Mouse (Mus musculus): ENCODE data around the gene Maml2. TPM values are rescaled to one million over a fixed set of nuclear protein-coding genes. Genes with fewer than 3 reads are reported as not detected.

The Maml2 gene
- total RNA-seq, 2 experiments from 2014 or later = 26.1 to 34.6 TPM

GRCm38 (mm10) chr9:13300041-13300441 lies 2.3 kb downstream of the Maml2 start:
- Histone ChIP-seq H3K4me3 (peak overlapping the region; percentile 78), H3K27ac (peak overlapping the region; percentile 86)
- no peak for DNase-seq (ENCODE audit: low spot score in 2 of 2)
- no peak for TF ChIP-seq CTCF (conservative IDR thresholded peaks at IDR 0.05)

DNA sequence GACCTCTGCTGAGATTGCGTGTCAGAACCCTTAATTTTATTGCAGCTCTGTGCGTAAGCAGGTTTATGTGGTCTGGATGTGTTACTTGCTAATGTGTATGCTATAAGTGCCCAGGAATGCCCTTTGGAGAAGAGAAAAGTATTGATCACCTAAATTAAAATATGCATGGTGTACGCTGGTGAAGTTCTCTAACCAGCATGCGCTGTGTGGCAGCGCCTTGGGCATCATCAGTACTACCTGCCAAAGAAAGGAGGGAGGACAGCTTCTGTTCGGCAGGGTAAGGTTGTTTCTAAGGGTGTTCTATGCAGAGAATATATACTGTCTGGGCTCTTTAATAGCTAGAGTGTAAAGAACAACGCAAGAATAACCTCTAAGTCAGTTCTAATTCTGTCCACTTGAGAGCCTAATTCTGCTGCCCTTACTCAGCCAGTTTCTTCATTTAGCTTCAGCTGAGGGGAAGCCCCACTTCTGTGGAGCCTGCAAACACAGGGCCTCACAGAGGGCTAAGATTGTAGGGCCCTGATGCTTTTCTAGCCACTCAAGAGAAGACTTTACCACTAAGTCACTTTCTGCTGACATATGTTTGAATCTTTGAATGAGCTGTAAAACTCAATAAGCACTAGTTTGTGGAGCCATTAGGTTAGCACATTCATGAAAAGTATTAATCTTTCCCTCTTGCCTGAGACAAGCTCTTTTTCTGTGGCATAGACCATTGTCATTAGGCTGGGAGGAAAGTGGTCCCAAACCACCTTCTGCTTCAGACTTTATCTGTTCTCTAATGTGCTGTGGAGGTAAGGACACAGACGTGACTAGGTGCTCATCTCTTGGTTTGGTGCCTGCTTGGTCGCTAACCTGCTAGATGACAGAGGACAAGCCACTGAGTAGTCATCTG lies 3.4 kb downstream of the Maml2 start:
- 0 out of 2 replicates have a peak, but pooled peaks have one; percentile 26 for TF ChIP-seq CTCF (conservative IDR thresholded peaks at IDR 0.05)
- H3K27ac ChIP-seq = peak overlapping the region; percentile 86
- peak overlapping the region; percentile 78 for H3K4me3 ChIP-seq
- DNase-seq (ENCODE audit: low spot score in 2 of 2) = no peak

DNA sequence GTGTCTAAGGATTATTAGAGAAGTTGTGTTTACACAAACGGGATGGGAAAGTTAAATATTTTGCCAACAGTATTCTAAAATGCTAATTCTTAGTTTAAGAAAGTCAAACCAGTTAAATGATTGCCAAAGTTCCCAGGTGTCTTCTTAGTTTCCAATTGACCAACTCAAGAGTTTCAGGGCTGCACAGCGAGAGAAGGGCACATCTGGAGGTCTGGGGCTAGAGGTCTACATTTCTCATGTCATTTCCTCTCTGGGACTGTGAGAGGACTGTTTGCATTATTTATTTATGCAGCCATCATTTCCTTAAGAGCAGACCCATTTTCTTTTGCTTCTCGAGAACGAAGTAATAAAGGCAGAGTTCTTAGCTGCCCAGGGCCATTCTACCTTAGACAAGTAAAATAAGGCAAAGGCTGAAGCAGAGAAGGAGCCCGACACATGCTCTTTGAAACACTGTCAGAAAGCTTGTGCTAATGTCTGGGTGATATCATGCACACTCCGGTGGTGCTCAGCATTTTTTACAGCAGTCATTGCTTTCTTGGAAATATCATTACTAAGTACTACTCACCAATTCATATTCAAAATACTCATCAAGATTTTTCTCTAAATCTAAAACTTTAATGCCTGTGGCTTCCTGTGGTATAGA lies 4.5 kb downstream of the Maml2 start:
- TF ChIP-seq CTCF (conservative IDR thresholded peaks at IDR 0.05) = no peak
- no peak for DNase-seq (ENCODE audit: low spot score in 2 of 2)
- Histone ChIP-seq H3K4me3 (peak overlapping the region; percentile 78), H3K27ac (peak overlapping the region; percentile 86)

DNA sequence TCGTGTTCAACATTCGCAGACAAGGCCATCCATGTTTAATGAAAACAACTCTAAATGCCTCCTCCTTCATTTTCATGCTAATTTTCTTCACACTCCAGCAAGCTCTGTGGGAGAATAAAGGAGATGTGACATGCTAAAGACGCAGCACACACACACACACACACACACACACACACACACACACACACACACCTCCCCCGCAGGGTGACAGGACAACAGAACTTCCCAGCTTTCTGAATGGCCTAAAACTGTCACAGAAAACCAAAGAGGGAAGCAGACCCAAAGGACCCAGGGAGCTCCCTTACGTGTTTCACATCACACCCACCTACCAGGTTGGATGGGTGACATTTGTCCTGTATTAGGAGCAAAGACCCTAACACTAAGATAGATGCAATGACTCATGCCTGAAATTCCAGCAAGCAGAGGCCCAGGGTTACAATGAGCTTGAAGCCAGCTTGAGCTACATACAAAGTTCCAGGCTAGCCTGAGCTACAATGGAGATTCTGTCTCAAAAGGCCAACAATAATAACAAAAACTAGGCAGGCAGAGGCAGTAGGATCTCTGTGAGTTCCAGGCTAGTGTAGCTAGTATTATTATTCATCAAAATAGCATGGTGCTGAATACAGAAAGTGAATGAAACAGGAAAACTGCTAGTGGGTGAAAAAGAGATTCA lies 5.5 kb downstream of the Maml2 start:
- no peak for TF ChIP-seq CTCF (conservative IDR thresholded peaks at IDR 0.05)
- no peak for DNase-seq (ENCODE audit: low spot score in 2 of 2)
- peak overlapping the region; percentile 60; the same call in 1 of the 2 replicates for H3K27ac ChIP-seq

GRCm38 (mm10) chr9:13303976-13304375 lies 6.2 kb downstream of the Maml2 start:
- H3K4me3 ChIP-seq = no peak overlapping the region
- DNase-seq (ENCODE audit: low spot score in 2 of 2) = no peak
- no peak for TF ChIP-seq CTCF (conservative IDR thresholded peaks at IDR 0.05)
- peak overlapping the region; percentile 60; the same call in 1 of the 2 replicates for H3K27ac ChIP-seq

More for the DNA sequence above, 5.5 kb downstream of the Maml2 start:
- no peak overlapping the region for H3K4me3 ChIP-seq

- no peak for TF ChIP-seq CTCF (conservative IDR thresholded peaks at IDR 0.05)
- no peak for DNase-seq (ENCODE audit: low spot score in 2 of 2)
- no peak overlapping the region for H3K4me3 ChIP-seq
- peak overlapping the region; percentile 20; the same call in 1 of the 2 replicates for H3K27ac ChIP-seq
Measured at GRCm38 (mm10) chr9:13306471-13306870, 8.7 kb downstream of the Maml2 start.

DNA sequence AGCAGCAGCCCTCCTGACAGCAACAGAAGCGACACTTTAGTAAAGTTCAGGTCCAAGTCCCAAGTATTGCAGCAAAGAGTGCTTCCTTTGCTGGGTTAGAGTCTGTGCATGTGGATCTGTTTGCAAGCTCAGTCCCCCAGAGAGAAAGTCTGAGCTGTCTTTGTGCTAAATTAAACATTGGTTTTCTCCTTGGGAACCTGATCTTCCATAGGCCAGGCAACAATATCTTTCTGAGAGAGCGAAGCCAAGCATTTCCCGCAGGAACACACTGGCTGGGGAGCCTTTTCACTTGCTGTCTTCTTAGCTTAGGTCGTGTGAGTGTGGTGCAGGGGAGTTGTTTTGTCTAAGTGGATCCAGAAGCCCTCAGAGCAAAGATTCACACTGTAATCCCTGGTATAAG lies 9.5 kb downstream of the Maml2 start:
- TF ChIP-seq CTCF (conservative IDR thresholded peaks at IDR 0.05) = no peak
- H3K4me3 ChIP-seq = no peak overlapping the region
- peak overlapping the region; percentile 39; the same call in 1 of the 2 replicates for H3K27ac ChIP-seq
- no peak for DNase-seq (ENCODE audit: low spot score in 2 of 2)

- H3K4me3 ChIP-seq = no peak overlapping the region
- DNase-seq (ENCODE audit: low spot score in 2 of 2) = no peak
- TF ChIP-seq CTCF (conservative IDR thresholded peaks at IDR 0.05) = no peak
- H3K27ac ChIP-seq = no peak overlapping the region
Measured at GRCm38 (mm10) chr9:13308718-13309117, 11.0 kb downstream of the Maml2 start.

DNA sequence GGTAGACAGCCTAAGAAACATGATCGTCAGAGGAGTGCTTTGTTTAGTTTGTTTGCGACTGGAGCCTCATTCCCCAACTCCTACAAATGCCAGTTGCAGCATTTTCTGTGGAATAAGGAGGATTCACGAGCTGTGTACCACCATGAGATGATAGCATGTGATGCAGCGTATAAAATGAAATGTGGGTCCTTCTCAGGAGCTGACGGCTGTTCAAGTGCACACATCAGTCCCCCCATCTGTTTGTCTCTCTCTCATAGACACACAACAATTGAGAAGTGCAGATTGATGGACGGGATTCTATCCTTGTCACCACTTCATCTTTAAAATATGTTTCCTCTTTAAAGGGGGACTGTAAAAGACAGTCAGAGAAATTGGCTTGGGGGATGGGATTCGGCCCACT lies 12.1 kb downstream of the Maml2 start:
- DNase-seq (ENCODE audit: low spot score in 2 of 2) = no peak
- Histone ChIP-seq H3K4me3 (no peak overlapping the region), H3K27ac (peak overlapping the region; percentile 6; the same call in 1 of the 2 replicates)
- no peak for TF ChIP-seq CTCF (conservative IDR thresholded peaks at IDR 0.05)

DNA sequence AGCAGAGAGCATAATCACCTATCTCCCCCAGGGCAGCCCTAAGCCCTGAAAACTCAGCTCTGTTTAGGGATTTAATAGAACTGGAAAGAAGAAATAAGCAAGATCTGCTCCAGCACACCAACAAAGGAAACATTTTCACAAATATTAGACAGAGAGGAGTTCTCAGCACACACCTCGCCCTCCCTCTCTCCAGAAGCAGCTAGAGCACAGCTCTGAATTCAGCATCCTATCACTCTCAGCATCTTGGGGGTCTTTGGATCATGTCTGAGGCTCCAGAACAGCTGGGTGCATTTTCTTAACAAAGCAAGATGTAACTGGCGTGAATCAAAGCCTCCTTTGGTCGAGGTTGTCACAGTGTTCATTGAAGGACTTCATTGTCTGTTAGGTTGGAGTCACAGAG lies 12.5 kb downstream of the Maml2 start:
- no peak for TF ChIP-seq CTCF (conservative IDR thresholded peaks at IDR 0.05)
- DNase-seq (ENCODE audit: low spot score in 2 of 2) = no peak
- Histone ChIP-seq H3K27ac (peak overlapping the region; percentile 6; the same call in 1 of the 2 replicates), H3K4me3 (no peak overlapping the region)

DNA sequence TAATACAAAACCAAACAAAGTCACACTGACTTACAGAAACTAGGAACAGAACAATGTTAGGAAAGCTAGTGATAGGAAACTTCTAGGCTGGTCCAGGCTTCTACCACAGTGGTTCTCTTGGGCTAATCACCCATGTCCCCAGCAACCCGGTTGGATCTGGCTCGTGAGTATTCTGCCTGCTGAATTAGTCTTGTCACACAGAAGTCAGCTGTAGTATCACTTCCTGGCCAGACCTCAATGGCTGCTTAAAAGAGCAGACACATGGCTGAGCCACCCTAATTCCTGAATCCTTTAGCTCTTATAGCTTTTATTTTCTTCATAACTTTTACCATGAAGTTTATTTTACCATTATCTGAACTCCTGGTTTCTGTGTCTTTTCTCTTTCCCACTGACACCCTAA lies 13.3 kb downstream of the Maml2 start:
- no peak for DNase-seq (ENCODE audit: low spot score in 2 of 2)
- H3K27ac ChIP-seq = no peak overlapping the region

GRCm38 (mm10) chr9:13313923-13314322 lies 16.2 kb downstream of the Maml2 start:
- Histone ChIP-seq H3K4me3 (no peak overlapping the region), H3K27ac (peak overlapping the region; percentile 79; the same call in 1 of the 2 replicates)
- no peak for TF ChIP-seq CTCF (conservative IDR thresholded peaks at IDR 0.05)
- DNase-seq (ENCODE audit: low spot score in 2 of 2) = no peak

More for the DNA sequence above, 13.3 kb downstream of the Maml2 start:
- no peak overlapping the region for H3K4me3 ChIP-seq
- no peak for TF ChIP-seq CTCF (conservative IDR thresholded peaks at IDR 0.05)

- peak overlapping the region; percentile 79 for H3K27ac ChIP-seq
Measured at GRCm38 (mm10) chr9:13314577-13315004, 16.8 kb downstream of the Maml2 start.

More at GRCm38 (mm10) chr9:13314577-13315004, 16.8 kb downstream of the Maml2 start:
- no peak for TF ChIP-seq CTCF (conservative IDR thresholded peaks at IDR 0.05)
- no peak for DNase-seq (ENCODE audit: low spot score in 2 of 2)
- no peak overlapping the region for H3K4me3 ChIP-seq
